Mouse (Mus musculus) spleen, adult 2 months (tissue): ENCODE data around the gene Akap13. TPM values are rescaled to one million over a fixed set of nuclear protein-coding genes. Genes with fewer than 3 reads are reported as not detected.

ENCODE experiments used
- DNase-seq, 2 experiments: peaks; one replicate each; pipeline versions ENCODE4 v3.0.0 to v3.0.0-alpha.2; 2012 to 2021; ENCODE audit warnings: low spot score in 2 of 2, low read depth in 1 of 2
- H3K27ac ChIP-seq: fragments of 200-500 bp; 2 replicates; pipeline ENCODE4 v1.5.1; 2012; ENCODE audit warnings: low read length, inconsistent platforms; ENCODE audit not compliant: insufficient read depth
- H3K27me3 ChIP-seq: fragments of 200-500 bp; 2 replicates; pipeline ENCODE4 v1.6.1; 2012; ENCODE audit warnings: mild to moderate bottlenecking, moderate library complexity, low read length, inconsistent platforms; ENCODE audit not compliant: control insufficient read depth, insufficient read depth
- H3K36me3 ChIP-seq: fragments of 200-500 bp; 2 replicates; pipeline ENCODE4 v1.6.1; 2012; ENCODE audit warnings: mild to moderate bottlenecking, low read length, inconsistent platforms; ENCODE audit not compliant: control insufficient read depth, insufficient read depth
- H3K4me1 ChIP-seq: fragments of 200-500 bp; 2 replicates; pipeline ENCODE4 v1.6.1; 2011; ENCODE audit warnings: inconsistent platforms; ENCODE audit not compliant: control insufficient read depth, insufficient read depth, insufficient read length
- H3K4me3 ChIP-seq: fragments of 200-500 bp; 2 replicates; pipeline ENCODE4 v1.5.1; 2011; ENCODE audit warnings: mild to moderate bottlenecking, inconsistent platforms; ENCODE audit not compliant: insufficient read depth, insufficient read length; ENCODE audit errors: extremely low read depth
- CTCF ChIP-seq: fragments of 200-500 bp; IDR thresholded peaks from 2 replicates; pipeline ENCODE4 v1.5.1; 2011; ENCODE audit warnings: mild to moderate bottlenecking, inconsistent platforms; ENCODE audit not compliant: insufficient read depth, insufficient read length, insufficient replicate concordance; ENCODE audit errors: extremely low read depth
- POLR2A ChIP-seq: fragments of 200-500 bp; IDR thresholded peaks from 2 replicates; pipeline ENCODE4 v1.6.1; 2011; ENCODE audit warnings: low read depth, low read length, inconsistent platforms
- WGBS: fragments of 180-500 bp; shearing (Covaris S2); methylation state at CpG from one replicate; pipeline ENCODE4 v1.1.7; 2018; 5-methylcytosine and 5-hydroxymethylcytosine counted together
- polyA plus RNA-seq: library from polyadenylated mRNA; depleted of rRNA; stranded (reverse); fragments of >200 nt; gene quantifications from 2 replicates; pipeline ENCODE4 v1.2.3, GENCODE M21; 2012; rRNA removed

The Akap13 gene
- polyA plus RNA-seq = 34.2 and 38.4 TPM in 2 replicates

GRCm38 (mm10) chr7:75455223-75456151 is at the start of gene Akap13:
TSS of gene Akap13 (plus strand) at chr7:75455534.
- Histone ChIP-seq H3K4me3 (peak within 1 kb of the TSS; percentile 84), H3K4me1 (peaks cover 9% of the 10 kb centered on the region; the same call in 1 of the 2 replicates), H3K27ac (peak within 1 kb of the TSS; percentile 94), H3K36me3 (no peaks in the 10 kb centered on the region), H3K27me3 (no peaks in the 10 kb centered on the region)
- DNase-seq = peak; percentile 93 to 97
- WGBS = under 1% methylated on average over 89 of the region's 94 CpGs
- peak; percentile 82 for TF ChIP-seq POLR2A
- no peak for TF ChIP-seq CTCF

DNA sequence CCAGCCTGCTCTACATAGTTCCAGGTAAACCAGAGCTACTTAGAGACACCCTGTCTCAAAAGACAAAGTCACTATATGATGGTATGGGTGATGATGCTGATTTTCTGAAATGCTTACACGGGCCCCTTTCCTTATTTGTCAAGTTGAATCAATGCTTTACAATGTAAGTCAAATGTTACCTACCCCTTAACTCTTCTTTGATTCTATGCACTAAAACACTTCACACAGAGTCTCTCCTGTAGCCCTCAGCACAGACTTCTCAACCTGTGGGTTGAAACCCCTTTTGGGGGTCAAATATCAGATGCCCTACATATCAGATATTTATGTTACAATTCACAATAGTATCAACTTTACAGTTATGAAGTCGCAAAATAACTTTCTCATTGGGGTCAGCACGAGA is 44.7 kb upstream of the Akap13 start:
- Histone ChIP-seq H3K27ac (no peak overlapping the region), H3K36me3 (no peaks in the 10 kb centered on the region), H3K27me3 (no peaks in the 10 kb centered on the region), H3K4me1 (no peaks in the 10 kb centered on the region), H3K4me3 (no peak overlapping the region)
- no peak for TF ChIP-seq POLR2A
- no peak for TF ChIP-seq CTCF
- WGBS = 89% methylated on average over 3 of the region's 3 CpGs
- no peak for DNase-seq

DNA sequence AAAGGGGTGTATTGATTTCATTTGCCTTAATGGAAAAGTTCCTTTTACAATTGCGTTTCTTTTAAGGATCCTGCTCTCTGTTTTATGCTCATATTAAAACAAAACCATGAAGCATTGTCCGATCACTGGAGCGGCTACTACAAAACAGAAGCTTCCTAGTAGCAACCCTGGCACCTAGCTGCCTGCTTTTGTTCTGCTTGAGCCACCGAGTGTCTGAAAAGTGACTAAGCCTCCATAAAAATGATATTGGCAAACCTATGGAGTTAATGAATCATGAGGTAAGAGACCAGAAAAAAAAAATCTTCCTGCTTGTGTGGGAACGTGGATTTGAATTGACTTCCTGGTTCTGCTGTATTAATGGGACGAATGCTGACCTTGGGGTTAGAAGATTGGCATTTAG is 44.1 kb upstream of the Akap13 start:
- TF ChIP-seq CTCF (no peak), POLR2A (no peak)
- Histone ChIP-seq H3K27me3 (no peaks in the 10 kb centered on the region), H3K4me1 (peaks cover 5% of the 10 kb centered on the region; the same call in 1 of the 2 replicates), H3K36me3 (no peaks in the 10 kb centered on the region), H3K27ac (no peak overlapping the region), H3K4me3 (no peak overlapping the region)
- 82% methylated on average over 6 of the region's 6 CpGs for WGBS
- DNase-seq = no peak

- Histone ChIP-seq H3K4me1 (peaks cover 6% of the 10 kb centered on the region; the same call in 1 of the 2 replicates), H3K27me3 (no peaks in the 10 kb centered on the region), H3K4me3 (no peak overlapping the region), H3K36me3 (no peaks in the 10 kb centered on the region), H3K27ac (no peak overlapping the region)
- DNase-seq = no peak
- 88% methylated on average over 10 of the region's 10 CpGs for WGBS
- TF ChIP-seq POLR2A = no peak
- no peak for TF ChIP-seq CTCF
Measured at GRCm38 (mm10) chr7:75412011-75412510, 43.3 kb upstream of the Akap13 start.

- TF ChIP-seq CTCF (no peak), POLR2A (no peak)
Measured at GRCm38 (mm10) chr7:75412568-75412967, 42.8 kb upstream of the Akap13 start.

DNA sequence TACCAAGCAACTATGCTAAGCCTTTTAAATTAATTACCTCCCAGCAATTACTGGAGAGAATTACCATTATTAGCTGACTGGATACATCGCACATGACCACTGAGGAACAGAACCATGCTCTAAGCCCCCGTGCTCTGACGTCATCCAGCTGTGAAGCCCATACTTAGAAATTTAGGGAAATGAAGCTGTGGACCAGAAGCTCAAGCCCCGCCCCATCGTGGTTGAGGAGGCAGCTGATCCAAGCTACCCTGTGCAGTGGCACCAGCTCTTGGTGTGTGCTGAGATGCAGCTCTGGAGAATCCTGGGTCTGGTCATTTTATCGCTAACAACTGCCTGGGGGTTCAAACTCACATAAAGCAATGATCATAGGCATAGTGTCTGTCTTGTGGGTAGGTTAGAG is 41.4 kb upstream of the Akap13 start:
- no peak overlapping the region for H3K27ac ChIP-seq
- H3K27me3 ChIP-seq = no peaks in the 10 kb centered on the region
- no peak overlapping the region for H3K4me3 ChIP-seq
- DNase-seq = peak; percentile 14 to 43
- no peak for TF ChIP-seq POLR2A
- TF ChIP-seq CTCF = no peak
- 58% methylated on average over 6 of the region's 6 CpGs for WGBS
- H3K4me1 ChIP-seq = peaks cover 6% of the 10 kb centered on the region; the same call in 1 of the 2 replicates
- no peaks in the 10 kb centered on the region for H3K36me3 ChIP-seq

More at GRCm38 (mm10) chr7:75412568-75412967, 42.8 kb upstream of the Akap13 start:
- peaks cover 6% of the 10 kb centered on the region; the same call in 1 of the 2 replicates for H3K4me1 ChIP-seq
- no peak overlapping the region for H3K4me3 ChIP-seq
- no peaks in the 10 kb centered on the region for H3K36me3 ChIP-seq
- H3K27ac ChIP-seq = no peak overlapping the region
- WGBS = 85% methylated on average over 2 of the region's 2 CpGs
- no peak for DNase-seq
- H3K27me3 ChIP-seq = no peaks in the 10 kb centered on the region

DNA sequence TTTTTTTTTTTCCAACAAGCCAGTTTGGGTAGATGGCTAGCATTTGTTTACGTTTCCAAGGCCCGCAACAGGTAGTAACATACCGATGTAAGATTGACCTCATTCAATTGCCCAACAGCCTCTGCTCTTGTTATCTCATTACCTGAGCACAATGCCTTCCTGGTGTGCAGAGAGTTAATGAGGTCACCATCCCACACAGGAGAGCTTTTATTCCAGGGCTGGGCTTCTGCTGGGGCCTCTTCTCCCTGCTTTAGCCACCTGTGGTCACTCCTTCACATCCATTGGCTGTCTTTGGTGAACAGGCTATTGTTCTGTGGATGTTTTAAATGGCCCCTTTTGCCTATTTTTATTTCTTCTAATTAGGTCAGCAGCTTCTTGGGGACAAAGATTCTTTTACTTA is 41.0 kb upstream of the Akap13 start:
- WGBS = 88% methylated on average over 3 of the region's 3 CpGs
- TF ChIP-seq POLR2A = no peak
- TF ChIP-seq CTCF = no peak
- no peaks in the 10 kb centered on the region for H3K27me3 ChIP-seq
- no peak overlapping the region for H3K27ac ChIP-seq
- peaks cover 6% of the 10 kb centered on the region; the same call in 1 of the 2 replicates for H3K4me1 ChIP-seq
- H3K4me3 ChIP-seq = no peak overlapping the region
- no peaks in the 10 kb centered on the region for H3K36me3 ChIP-seq
- DNase-seq = no peak
